Mouse (Mus musculus): ENCODE data around the gene Stac3. TPM values are rescaled to one million over a fixed set of nuclear protein-coding genes. Genes with fewer than 3 reads are reported as not detected.

The Stac3 gene
- polyA plus RNA-seq, 1 experiment from 2014 or later: 0.32 TPM

- no peaks in the 10 kb centered on the region for H3K36me3 ChIP-seq (ENCODE audit: control insufficient read depth, insufficient read depth, low read length)
- H3K4me1 ChIP-seq (ENCODE audit: control insufficient read depth, insufficient read depth, low read length): peaks cover 19% of the 10 kb centered on the region
- ATAC-seq: no peak
- H3K27me3 ChIP-seq (replicated peaks; ENCODE audit: control insufficient read depth, insufficient read depth, low read length): peaks cover 99% of the 10 kb centered on the region
- H3K4me2 ChIP-seq (ENCODE audit: low read depth, low read length): no peak overlapping the region
- no peaks in the 10 kb centered on the region for H3K9me3 ChIP-seq (ENCODE audit: control insufficient read depth, low read length)
- no peak overlapping the region for H3K4me3 ChIP-seq (ENCODE audit: low read length)
- WGBS: 6% methylated on average over 4 of the region's 4 CpGs
- no peak overlapping the region for H3K27ac ChIP-seq (ENCODE audit: low read length)
- H3K9ac ChIP-seq (ENCODE audit: low read depth, low read length): no peak overlapping the region
These were observed 30.1 kb downstream of the Stac3 start for GRCm38 (mm10) chr10:127531548-127531947.

DNA sequence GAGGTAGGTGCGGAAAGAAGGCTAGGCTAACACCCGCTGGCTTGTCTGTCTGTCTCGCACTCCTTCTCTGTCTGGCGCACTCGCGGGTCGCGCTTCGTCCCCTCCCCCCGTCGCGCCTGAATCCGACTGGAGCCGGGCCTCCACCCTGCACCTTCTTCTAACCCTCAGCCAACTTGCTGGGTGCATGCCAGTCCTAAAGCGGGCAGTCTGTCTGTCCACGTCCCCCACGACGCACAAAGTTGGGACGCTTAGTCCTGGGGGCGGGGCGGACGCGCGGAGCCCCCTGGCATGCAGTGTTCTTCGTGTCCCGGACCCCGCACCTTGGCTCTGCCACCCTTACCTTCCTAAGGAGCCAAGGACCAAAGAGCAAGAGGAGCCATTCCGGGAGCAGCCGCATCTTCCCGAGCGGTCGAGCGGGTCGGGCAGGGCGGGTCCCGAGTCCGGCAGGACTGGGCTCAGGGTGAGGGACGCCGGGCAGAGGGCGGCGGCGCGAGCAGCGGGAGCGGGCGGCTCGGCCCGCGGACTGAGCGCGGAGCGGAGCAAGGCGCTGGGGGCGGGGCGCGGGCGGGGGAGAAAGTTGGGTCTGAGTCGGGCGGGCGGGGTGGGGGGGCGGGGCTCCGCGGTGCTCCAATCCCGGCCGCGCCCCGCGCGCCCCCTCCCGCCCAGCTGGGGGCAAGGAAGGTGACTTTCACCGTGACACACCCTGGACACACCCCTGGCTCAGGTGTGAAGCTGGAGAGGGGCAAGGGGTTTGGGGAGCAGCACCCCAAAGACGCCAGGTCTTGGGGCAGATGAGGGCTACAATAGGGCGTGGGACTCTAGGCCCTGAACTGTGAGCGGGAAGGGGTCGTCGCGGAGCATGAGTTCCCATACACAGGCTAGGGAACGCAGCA, 32.8 kb downstream of the Stac3 start, which contains the start of gene Nxph4:
Gene Nxph4 (minus strand): TSS at position 524 of the 893 bp plus-strand sequence.
- Histone ChIP-seq H3K36me3 (ENCODE audit: control insufficient read depth, insufficient read depth, low read length) (peaks cover 5% of the 10 kb centered on the region; the same call in 1 of the 2 replicates), H3K27ac (ENCODE audit: low read length) (no peak within 1 kb of the TSS), H3K4me2 (ENCODE audit: low read depth, low read length) (peak within 1 kb of the TSS; percentile 92), H3K4me1 (ENCODE audit: control insufficient read depth, insufficient read depth, low read length) (peaks cover 14% of the 10 kb centered on the region), H3K9ac (ENCODE audit: low read depth, low read length) (peak within 1 kb of the TSS; percentile 59), H3K27me3 (replicated peaks; ENCODE audit: control insufficient read depth, insufficient read depth, low read length) (peaks cover 76% of the 10 kb centered on the region), H3K9me3 (ENCODE audit: control insufficient read depth, low read length) (no peaks in the 10 kb centered on the region), H3K4me3 (ENCODE audit: low read length) (peak within 1 kb of the TSS; percentile 56)
- under 1% methylated on average over 70 of the region's 78 CpGs for WGBS
- ATAC-seq: peak; percentile 38

DNA sequence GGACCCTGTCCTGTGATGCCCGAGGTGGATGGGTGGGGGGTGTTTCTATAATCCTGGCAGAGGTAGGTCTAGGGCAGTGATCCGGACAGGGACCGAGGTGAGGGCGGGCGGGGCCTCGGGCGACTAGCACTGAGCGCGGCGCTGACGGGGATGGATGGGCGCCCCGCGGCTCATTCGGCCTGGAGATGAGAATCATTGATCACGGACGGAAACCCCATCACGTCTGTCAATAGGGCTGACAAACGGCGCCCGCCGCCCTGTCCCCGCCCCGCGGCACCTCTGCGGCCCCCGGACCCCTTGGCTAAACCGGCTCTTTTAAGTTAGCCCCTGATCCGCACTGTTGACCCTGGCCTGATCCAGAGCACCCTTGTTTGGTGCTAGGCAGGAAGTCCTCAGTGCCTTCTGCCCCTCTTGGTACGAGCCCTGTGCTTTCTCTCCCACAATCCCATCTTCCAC, 33.5 kb downstream of the Stac3 start:
- Histone ChIP-seq H3K27me3 (replicated peaks; ENCODE audit: control insufficient read depth, insufficient read depth, low read length) (peaks cover 69% of the 10 kb centered on the region), H3K4me3 (ENCODE audit: low read length) (peak overlapping the region; percentile 56), H3K9me3 (ENCODE audit: control insufficient read depth, low read length) (no peaks in the 10 kb centered on the region), H3K27ac (ENCODE audit: low read length) (no peak overlapping the region), H3K4me1 (ENCODE audit: control insufficient read depth, insufficient read depth, low read length) (peaks cover 14% of the 10 kb centered on the region), H3K9ac (ENCODE audit: low read depth, low read length) (peak overlapping the region; percentile 59; the same call in 1 of the 2 replicates), H3K36me3 (ENCODE audit: control insufficient read depth, insufficient read depth, low read length) (peaks cover 8% of the 10 kb centered on the region; the same call in 1 of the 2 replicates), H3K4me2 (ENCODE audit: low read depth, low read length) (peak overlapping the region; percentile 92)
- 2% methylated on average over 27 of the region's 30 CpGs for WGBS
- ATAC-seq: no peak

GRCm38 (mm10) chr10:127536586-127537314, 35.3 kb downstream of the Stac3 start:
- 13% methylated on average over 8 of the region's 8 CpGs for WGBS
- no peak for ATAC-seq
- H3K27me3 ChIP-seq (replicated peaks; ENCODE audit: control insufficient read depth, insufficient read depth, low read length): peaks cover 51% of the 10 kb centered on the region

GRCm38 (mm10) chr10:127537854-127538583, 36.5 kb downstream of the Stac3 start:
- Histone ChIP-seq H3K9ac (ENCODE audit: low read depth, low read length) (no peak overlapping the region), H3K4me2 (ENCODE audit: low read depth, low read length) (no peak overlapping the region), H3K36me3 (ENCODE audit: control insufficient read depth, insufficient read depth, low read length) (peaks cover 20% of the 10 kb centered on the region), H3K27ac (ENCODE audit: low read length) (no peak overlapping the region), H3K4me3 (ENCODE audit: low read length) (no peak overlapping the region), H3K27me3 (replicated peaks; ENCODE audit: control insufficient read depth, insufficient read depth, low read length) (peaks cover 39% of the 10 kb centered on the region), H3K4me1 (ENCODE audit: control insufficient read depth, insufficient read depth, low read length) (peaks cover 14% of the 10 kb centered on the region), H3K9me3 (ENCODE audit: control insufficient read depth, low read length) (no peaks in the 10 kb centered on the region)
- WGBS: 30% methylated on average over 7 of the region's 7 CpGs
- peak; percentile 30 for ATAC-seq

More at GRCm38 (mm10) chr10:127536586-127537314, 35.3 kb downstream of the Stac3 start:
- peaks cover 14% of the 10 kb centered on the region for H3K4me1 ChIP-seq (ENCODE audit: control insufficient read depth, insufficient read depth, low read length)
- H3K4me2 ChIP-seq (ENCODE audit: low read depth, low read length): no peak overlapping the region
- no peak overlapping the region for H3K9ac ChIP-seq (ENCODE audit: low read depth, low read length)
- peaks cover 9% of the 10 kb centered on the region for H3K36me3 ChIP-seq (ENCODE audit: control insufficient read depth, insufficient read depth, low read length)
- H3K9me3 ChIP-seq (ENCODE audit: control insufficient read depth, low read length): no peaks in the 10 kb centered on the region
- H3K27ac ChIP-seq (ENCODE audit: low read length): no peak overlapping the region
- no peak overlapping the region for H3K4me3 ChIP-seq (ENCODE audit: low read length)

DNA sequence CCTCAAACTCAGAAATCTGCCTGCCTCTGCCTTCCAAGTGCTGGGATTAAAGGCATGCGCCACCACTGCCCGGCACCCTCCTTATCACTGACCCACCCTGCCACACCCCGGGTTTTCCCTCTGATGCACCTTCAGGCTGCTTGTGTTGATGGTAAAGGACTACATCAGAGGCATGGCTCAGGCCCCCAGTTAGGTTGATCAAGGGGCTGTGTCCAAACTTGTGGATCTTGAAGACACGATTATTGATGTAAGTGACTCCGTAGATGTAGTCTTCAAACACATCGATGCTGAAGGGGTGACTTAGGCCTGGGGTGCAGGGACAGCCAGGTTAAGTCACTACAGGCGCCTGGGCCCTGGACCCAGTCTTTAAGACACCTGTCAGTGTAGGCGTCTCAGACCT, 40.0 kb downstream of the Stac3 start:
- ATAC-seq: no peak
- 88% methylated on average over 8 of the region's 8 CpGs for WGBS
- no peaks in the 10 kb centered on the region for H3K9me3 ChIP-seq (ENCODE audit: control insufficient read depth, low read length)

GRCm38 (mm10) chr10:127542084-127542483, 40.6 kb downstream of the Stac3 start:
- Histone ChIP-seq H3K4me1 (ENCODE audit: control insufficient read depth, insufficient read depth, low read length) (no peaks in the 10 kb centered on the region), H3K4me2 (ENCODE audit: low read depth, low read length) (no peak overlapping the region), H3K9ac (ENCODE audit: low read depth, low read length) (no peak overlapping the region), H3K4me3 (ENCODE audit: low read length) (no peak overlapping the region), H3K27me3 (replicated peaks; ENCODE audit: control insufficient read depth, insufficient read depth, low read length) (0 out of 2 replicates have a peak, but pooled peaks cover under 1% of the 10 kb centered on the region), H3K27ac (ENCODE audit: low read length) (no peak overlapping the region), H3K9me3 (ENCODE audit: control insufficient read depth, low read length) (no peaks in the 10 kb centered on the region), H3K36me3 (ENCODE audit: control insufficient read depth, insufficient read depth, low read length) (peaks cover 35% of the 10 kb centered on the region)
- 85% methylated on average over 13 of the region's 13 CpGs for WGBS
- no peak for ATAC-seq

More for the DNA sequence above, 40.0 kb downstream of the Stac3 start:
- Histone ChIP-seq H3K27me3 (replicated peaks; ENCODE audit: control insufficient read depth, insufficient read depth, low read length) (0 out of 2 replicates have a peak, but pooled peaks cover 5% of the 10 kb centered on the region), H3K4me1 (ENCODE audit: control insufficient read depth, insufficient read depth, low read length) (no peaks in the 10 kb centered on the region), H3K4me2 (ENCODE audit: low read depth, low read length) (no peak overlapping the region), H3K27ac (ENCODE audit: low read length) (no peak overlapping the region), H3K4me3 (ENCODE audit: low read length) (no peak overlapping the region), H3K36me3 (ENCODE audit: control insufficient read depth, insufficient read depth, low read length) (peaks cover 32% of the 10 kb centered on the region), H3K9ac (ENCODE audit: low read depth, low read length) (no peak overlapping the region)

GRCm38 (mm10) chr10:127542720-127543119, 41.2 kb downstream of the Stac3 start:
- Histone ChIP-seq H3K4me2 (ENCODE audit: low read depth, low read length) (no peak overlapping the region), H3K27me3 (replicated peaks; ENCODE audit: control insufficient read depth, insufficient read depth, low read length) (no peaks in the 10 kb centered on the region), H3K9me3 (ENCODE audit: control insufficient read depth, low read length) (no peaks in the 10 kb centered on the region), H3K27ac (ENCODE audit: low read length) (no peak overlapping the region), H3K4me3 (ENCODE audit: low read length) (no peak overlapping the region), H3K9ac (ENCODE audit: low read depth, low read length) (no peak overlapping the region), H3K4me1 (ENCODE audit: control insufficient read depth, insufficient read depth, low read length) (no peaks in the 10 kb centered on the region), H3K36me3 (ENCODE audit: control insufficient read depth, insufficient read depth, low read length) (peaks cover 35% of the 10 kb centered on the region)
- ATAC-seq: no peak
- WGBS: 57% methylated on average over 6 of the region's 6 CpGs
